Mouse (Mus musculus) neural tube, embryonic 11.5 days (tissue): ENCODE results near the gene Prrx2. TPM values are rescaled to one million over a fixed set of nuclear protein-coding genes. Genes with fewer than 3 reads are reported as not detected.

ENCODE experiments used
- ATAC-seq: fragments of 200-750 bp; cut with Nextera tagmentation; 2 replicates; pipeline ENCODE4 v1.8.0; 2017; ENCODE audit warnings: moderate number of reproducible peaks, mild to moderate bottlenecking, moderate TSS enrichment, moderate library complexity; ENCODE audit not compliant: insufficient read depth, low FRiP score, low TSS enrichment
- DNase-seq: peaks from one replicate; pipeline ENCODE4 v3.0.0-alpha.2; 2015; ENCODE audit warnings: low spot score
- H3K27ac ChIP-seq: fragments of 300-500 bp; sonication (generic); 2 replicates; pipeline ENCODE4 v1.5.1; 2014; ENCODE audit warnings: low read depth, mild to moderate bottlenecking, low read length
- H3K27me3 ChIP-seq: fragments of 300-500 bp; sonication (generic); 2 replicates; pipeline ENCODE4 v1.6.1; 2014; ENCODE audit warnings: mild to moderate bottlenecking, low read length, mixed read lengths; ENCODE audit not compliant: control insufficient read depth, insufficient read depth
- H3K36me3 ChIP-seq: fragments of 300-500 bp; sonication (generic); 2 replicates; pipeline ENCODE4 v1.6.1; 2014; ENCODE audit warnings: mild to moderate bottlenecking, low read length, moderate library complexity, mixed read lengths; ENCODE audit not compliant: control insufficient read depth, insufficient read depth
- H3K4me1 ChIP-seq: fragments of 300-500 bp; sonication (generic); 2 replicates; pipeline ENCODE4 v1.6.1; 2014; ENCODE audit warnings: low read length, mixed read lengths; ENCODE audit not compliant: control insufficient read depth, insufficient read depth
- H3K4me2 ChIP-seq: fragments of 300-500 bp; sonication (generic); 2 replicates; pipeline ENCODE4 v1.6.1; 2014; ENCODE audit warnings: low read depth, mild to moderate bottlenecking, moderate library complexity
- H3K4me3 ChIP-seq: fragments of 300-500 bp; sonication (generic); 2 replicates; pipeline ENCODE4 v1.5.1; 2014; ENCODE audit warnings: low read depth, low read length
- H3K9ac ChIP-seq: fragments of 300-500 bp; sonication (generic); 2 replicates; pipeline ENCODE4 v1.6.1; 2014; ENCODE audit warnings: mild to moderate bottlenecking, low read length
- H3K9me3 ChIP-seq: fragments of 300-500 bp; sonication (generic); 2 replicates; pipeline ENCODE4 v1.6.1; 2016; ENCODE audit warnings: low read length; ENCODE audit not compliant: control insufficient read depth
- WGBS: fragments of 180-500 bp; shearing (Covaris S2); extraction: QIAGEN DNeasy Blood & Tissue Kit; methylation state at CpG from one replicate; pipeline ENCODE4 v1.1.7; 2014; 5-methylcytosine and 5-hydroxymethylcytosine counted together
- polyA plus RNA-seq: library from polyadenylated mRNA; unstranded; fragments of >200 nt; fragmentation: Nextera tagmentation; extraction: Ambion mirVana; gene quantifications from 2 replicates; pipeline ENCODE4 v1.2.1, GENCODE M21; 2014

Gene Prrx2
- polyA plus RNA-seq, result 8.9 and 13.8 TPM in 2 replicates

GRCm38 (mm10) chr2:30834373-30835022 is at the start of gene Prrx2:
Prrx2 (plus strand) TSS chr2:30834972.
- DNase-seq (no peak), ATAC-seq (no peak)
- Histone ChIP-seq H3K9me3 (no peaks in the 10 kb centered on the region), H3K4me2 (no peak within 1 kb of the TSS), H3K4me1 (peaks cover 8% of the 10 kb centered on the region), H3K4me3 (no peak within 1 kb of the TSS), H3K27me3 (no peaks in the 10 kb centered on the region), H3K27ac (no peak within 1 kb of the TSS), H3K9ac (no peak within 1 kb of the TSS), H3K36me3 (no peaks in the 10 kb centered on the region)
- 60% methylated on average over 8 of the region's 10 CpGs for WGBS

- 65% methylated on average over 4 of the region's 4 CpGs for WGBS
- H3K27me3 ChIP-seq, result no peaks in the 10 kb centered on the region
- no peaks in the 10 kb centered on the region for H3K9me3 ChIP-seq
- DNase-seq, result no peak
- H3K4me1 ChIP-seq, result peaks cover 21% of the 10 kb centered on the region
- H3K36me3 ChIP-seq, result no peaks in the 10 kb centered on the region
- H3K9ac ChIP-seq, result peak overlapping the region; percentile 35
- no peak overlapping the region for H3K4me2 ChIP-seq
- peak overlapping the region; percentile 17 for H3K27ac ChIP-seq
- ATAC-seq, result no peak
- H3K4me3 ChIP-seq, result no peak overlapping the region
Measured at GRCm38 (mm10) chr2:30787466-30787865, 47.3 kb upstream of the Prrx2 start.

- H3K9me3 ChIP-seq, result no peaks in the 10 kb centered on the region
- no peaks in the 10 kb centered on the region for H3K27me3 ChIP-seq
- H3K36me3 ChIP-seq, result no peaks in the 10 kb centered on the region
- WGBS, result 80% methylated on average over 7 of the region's 7 CpGs
- H3K4me1 ChIP-seq, result peaks cover 26% of the 10 kb centered on the region
- no peak overlapping the region for H3K27ac ChIP-seq
- no peak overlapping the region for H3K9ac ChIP-seq
- no peak overlapping the region for H3K4me3 ChIP-seq
- H3K4me2 ChIP-seq, result no peak overlapping the region
- DNase-seq (no peak), ATAC-seq (no peak)
Measured at GRCm38 (mm10) chr2:30792061-30792460, 42.7 kb upstream of the Prrx2 start.

GRCm38 (mm10) chr2:30794179-30795108 is 40.3 kb upstream of the Prrx2 start:
- Histone ChIP-seq H3K4me1 (peaks cover 20% of the 10 kb centered on the region), H3K36me3 (no peaks in the 10 kb centered on the region), H3K9ac (peak overlapping the region; percentile 62), H3K27me3 (no peaks in the 10 kb centered on the region), H3K4me3 (peak overlapping the region; percentile 28), H3K9me3 (no peaks in the 10 kb centered on the region), H3K27ac (peak overlapping the region; percentile 64), H3K4me2 (peak overlapping the region; percentile 56)
- peak; percentile 96 for DNase-seq
- WGBS, result 6% methylated on average over 48 of the region's 48 CpGs
- peak; percentile 72 for ATAC-seq

GRCm38 (mm10) chr2:30795271-30795888 is 39.4 kb upstream of the Prrx2 start:
- Histone ChIP-seq H3K27ac (0 out of 2 replicates have a peak overlapping the region, but pooled peaks have one; percentile 51), H3K4me2 (no peak overlapping the region)
- ATAC-seq, result no peak

GRCm38 (mm10) chr2:30795889-30796275 is 38.9 kb upstream of the Prrx2 start:
- no peak for DNase-seq
- peaks cover 9% of the 10 kb centered on the region for H3K27me3 ChIP-seq
- H3K9ac ChIP-seq, result peak overlapping the region; percentile 41; the same call in 1 of the 2 replicates
- no peak overlapping the region for H3K4me3 ChIP-seq
- H3K27ac ChIP-seq, result 0 out of 2 replicates have a peak overlapping the region, but pooled peaks have one; percentile 51
- ATAC-seq, result 0 out of 2 replicates have a peak, but pooled peaks have one; percentile 7
- H3K4me2 ChIP-seq, result peak overlapping the region; percentile 37
- WGBS, result 39% methylated on average over 5 of the region's 5 CpGs
- no peaks in the 10 kb centered on the region for H3K36me3 ChIP-seq
- no peaks in the 10 kb centered on the region for H3K9me3 ChIP-seq
- H3K4me1 ChIP-seq, result peaks cover 20% of the 10 kb centered on the region

More at GRCm38 (mm10) chr2:30795271-30795888, 39.4 kb upstream of the Prrx2 start:
- H3K4me1 ChIP-seq, result peaks cover 20% of the 10 kb centered on the region
- peaks cover 4% of the 10 kb centered on the region for H3K27me3 ChIP-seq
- WGBS, result 65% methylated on average over 7 of the region's 7 CpGs
- H3K9ac ChIP-seq, result no peak overlapping the region
- no peak for DNase-seq
- H3K4me3 ChIP-seq, result no peak overlapping the region
- no peaks in the 10 kb centered on the region for H3K9me3 ChIP-seq
- H3K36me3 ChIP-seq, result no peaks in the 10 kb centered on the region

GRCm38 (mm10) chr2:30796382-30796781 is 38.4 kb upstream of the Prrx2 start:
- ATAC-seq (peak; percentile 45; the same call in 1 of the 2 replicates), DNase-seq (peak; percentile 82)
- Histone ChIP-seq H3K9me3 (no peaks in the 10 kb centered on the region), H3K4me1 (peaks cover 22% of the 10 kb centered on the region), H3K36me3 (no peaks in the 10 kb centered on the region), H3K9ac (peak overlapping the region; percentile 41), H3K4me3 (peak overlapping the region; percentile 14; the same call in 1 of the 2 replicates), H3K4me2 (peak overlapping the region; percentile 37), H3K27ac (0 out of 2 replicates have a peak overlapping the region, but pooled peaks have one; percentile 51), H3K27me3 (peaks cover 14% of the 10 kb centered on the region)
- 7% methylated on average over 11 of the region's 11 CpGs for WGBS

- Histone ChIP-seq H3K4me2 (no peak overlapping the region), H3K9ac (no peak overlapping the region), H3K4me1 (peaks cover 26% of the 10 kb centered on the region), H3K27ac (no peak overlapping the region), H3K9me3 (no peaks in the 10 kb centered on the region), H3K36me3 (no peaks in the 10 kb centered on the region), H3K4me3 (no peak overlapping the region), H3K27me3 (peaks cover 23% of the 10 kb centered on the region)
- no peak for DNase-seq
- no peak for ATAC-seq
- WGBS, result 81% methylated on average over 3 of the region's 3 CpGs
Measured at GRCm38 (mm10) chr2:30799456-30799855, 35.3 kb upstream of the Prrx2 start.
